Mouse (Mus musculus) heart, adult 11 months (tissue): ENCODE data around the gene Cldn13.
A peak's percentile ranks its signal among the peaks of the same experiment; 100 is the strongest.

Experiments
- DNase-seq: peaks from one replicate; pipeline ENCODE4 v3.0.0; 2022

Gene Cldn13

GRCm38 (mm10) chr5:134888505-134888904 is 26.8 kb downstream of the Cldn13 start:
- peak; percentile 92 for DNase-seq

- DNase-seq: peak; percentile 99
Measured at GRCm38 (mm10) chr5:134887447-134888335, 27.6 kb downstream of the Cldn13 start.

GRCm38 (mm10) chr5:134883077-134883476 is 32.2 kb downstream of the Cldn13 start:
- peak; percentile 98 for DNase-seq

GRCm38 (mm10) chr5:134876801-134877200 is 38.5 kb downstream of the Cldn13 start:
- no peak for DNase-seq

- DNase-seq: no peak
Measured at GRCm38 (mm10) chr5:134875245-134875644, 40.1 kb downstream of the Cldn13 start.

- DNase-seq: peak; percentile 97
Measured at GRCm38 (mm10) chr5:134873956-134874879, 41.1 kb downstream of the Cldn13 start.

GRCm38 (mm10) chr5:134873034-134873433 is 42.3 kb downstream of the Cldn13 start:
- no peak for DNase-seq

- DNase-seq: no peak
Measured at GRCm38 (mm10) chr5:134872597-134872996, 42.7 kb downstream of the Cldn13 start.

- DNase-seq: no peak
Measured at GRCm38 (mm10) chr5:134868506-134868905, 46.8 kb downstream of the Cldn13 start.

- no peak for DNase-seq
Measured at GRCm38 (mm10) chr5:134867320-134868144, 47.8 kb downstream of the Cldn13 start.

- peak; percentile 97 for DNase-seq
Measured at GRCm38 (mm10) chr5:134865158-134865557, 50.2 kb downstream of the Cldn13 start.
